Comparison of ENCODE assay signal across 8 mouse cellular contexts in the genomic region with DNA sequence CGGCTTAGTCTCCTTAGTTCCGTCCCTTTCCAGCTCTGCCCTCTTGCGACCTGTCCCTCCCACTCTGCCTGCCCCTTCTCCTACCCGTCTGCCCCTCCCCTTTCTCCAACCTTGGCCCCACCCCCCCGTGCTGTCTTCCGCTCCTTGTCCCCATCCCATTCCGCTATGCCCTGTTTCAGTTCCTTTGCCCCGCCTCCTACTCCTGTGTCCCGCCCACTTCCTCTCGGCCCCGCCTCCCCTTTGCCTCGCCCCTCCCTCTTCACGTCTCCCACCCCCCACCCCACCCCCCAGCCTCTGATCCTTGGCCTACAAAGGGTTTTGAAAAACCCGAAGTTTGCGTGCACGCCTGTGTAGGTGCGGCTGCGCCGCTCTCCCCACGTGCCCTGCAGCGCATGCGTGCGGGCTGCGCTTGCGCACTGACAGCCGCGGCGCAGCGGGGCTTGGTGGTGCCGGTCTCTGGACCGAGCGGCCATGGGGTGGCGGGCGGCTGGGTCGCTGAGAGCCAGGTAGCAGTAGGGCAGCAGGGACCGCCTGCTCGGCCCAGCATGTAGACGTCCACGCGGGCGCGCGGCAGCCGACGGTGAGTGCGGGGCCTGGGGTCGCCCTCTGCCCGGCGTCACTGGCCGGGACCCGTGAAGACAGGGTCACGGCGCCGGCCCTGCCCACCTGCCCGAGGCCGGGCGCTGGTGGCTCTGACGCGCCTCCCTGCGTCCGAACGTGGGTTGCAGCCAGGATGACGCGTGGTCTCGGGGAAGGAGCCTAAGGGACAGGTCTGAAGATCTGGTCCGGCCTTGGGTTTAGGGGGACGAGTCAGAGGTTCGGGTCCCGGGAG. TPM values are rescaled to one million over a fixed set of nuclear protein-coding genes. Genes with fewer than 3 reads are reported as not detected.
A peak's percentile ranks its signal among the peaks of the same experiment; 100 is the strongest.
DNase-seq lines count a peak whose midpoint lies in the region; ATAC-seq and TF ChIP-seq lines count a peak whose summit lies in the region.

No protein-coding gene starts in this region.

- under 1% methylated on average over 69 of the region's 69 CpGs for WGBS in forebrain, embryonic 12.5 days
- under 1% methylated on average over 69 of the region's 69 CpGs for WGBS in heart, postnatal 0 days
- under 1% methylated on average over 69 of the region's 69 CpGs for WGBS in liver, embryonic 16.5 days (ENCODE audit: insufficient replicate concordance)
- under 1% methylated on average over 68 of the region's 69 CpGs for WGBS in neural tube, embryonic 13.5 days

- peak overlapping the region; percentile 93 for H3K4me3 ChIP-seq in E14TG2a.4 (replicated peaks; ENCODE audit: low read length)
- H3K4me3 ChIP-seq in forebrain, embryonic 12.5 days (replicated peaks), result peak overlapping the region; percentile 87
- peak overlapping the region; percentile 68 for H3K4me3 ChIP-seq in heart, postnatal 0 days (ENCODE audit: low read depth, low read length)
- H3K4me3 ChIP-seq in liver, embryonic 16.5 days (ENCODE audit: low read depth, low read length), result peak overlapping the region; percentile 75
- H3K4me3 ChIP-seq in neural tube, embryonic 13.5 days, result peak overlapping the region; percentile 90
- peak overlapping the region; percentile 84 for H3K4me3 ChIP-seq in testis, adult 2 months (ENCODE audit: control insufficient read depth, low read depth, low read length)

- H3K9ac ChIP-seq in forebrain, embryonic 12.5 days, result peak overlapping the region; percentile 77
- H3K9ac ChIP-seq in heart, postnatal 0 days (replicated peaks; ENCODE audit: low read depth, low read length), result peak overlapping the region; percentile 68
- H3K9ac ChIP-seq in liver, embryonic 16.5 days (ENCODE audit: low read depth, low read length), result peak overlapping the region; percentile 78
- peak overlapping the region; percentile 90 for H3K9ac ChIP-seq in neural tube, embryonic 13.5 days

- peaks cover 70% of the 10 kb centered on the region for H3K4me1 ChIP-seq in E14TG2a.4 (replicated peaks; ENCODE audit: low read depth, low read length)
- peaks cover 40% of the 10 kb centered on the region for H3K4me1 ChIP-seq in forebrain, embryonic 12.5 days
- peaks cover 39% of the 10 kb centered on the region for H3K4me1 ChIP-seq in heart, postnatal 0 days (ENCODE audit: control insufficient read depth, insufficient read depth)
- H3K4me1 ChIP-seq in liver, embryonic 16.5 days (ENCODE audit: control insufficient read depth, low read depth, low read length), result peaks cover 64% of the 10 kb centered on the region
- peaks cover 43% of the 10 kb centered on the region for H3K4me1 ChIP-seq in neural tube, embryonic 13.5 days (replicated peaks)
- peaks cover 18% of the 10 kb centered on the region for H3K4me1 ChIP-seq in testis, adult 2 months (ENCODE audit: control insufficient read depth, insufficient read depth, low read length)

- TF ChIP-seq EP300 in heart, postnatal 0 days (IDR thresholded peaks at IDR 0.05; ENCODE audit: low read depth), result no peak

- peak; percentile 95 for DNase-seq in c-Kit-positive CD71-positive TER-119-positive erythroid progenitor cells, embryonic 14.5 days (ENCODE audit: low spot score)
- peak; percentile 99 for DNase-seq in heart, postnatal 0 days (ENCODE audit: low spot score)
- DNase-seq in kidney, postnatal 4 days, result peak; percentile 98

- H3K27me3 ChIP-seq in E14TG2a.4 (ENCODE audit: insufficient read depth, low read length), result no peaks in the 10 kb centered on the region
- no peaks in the 10 kb centered on the region for H3K27me3 ChIP-seq in forebrain, embryonic 12.5 days
- no peaks in the 10 kb centered on the region for H3K27me3 ChIP-seq in heart, postnatal 0 days (ENCODE audit: control insufficient read depth, insufficient read depth, low read length)
- no peaks in the 10 kb centered on the region for H3K27me3 ChIP-seq in liver, embryonic 16.5 days (ENCODE audit: control insufficient read depth, insufficient read depth, low read depth, low read length)
- no peaks in the 10 kb centered on the region for H3K27me3 ChIP-seq in neural tube, embryonic 13.5 days
- H3K27me3 ChIP-seq in testis, adult 2 months (ENCODE audit: control insufficient read depth, insufficient read depth, low read length), result no peaks in the 10 kb centered on the region

- no peaks in the 10 kb centered on the region for H3K9me3 ChIP-seq in E14TG2a.4 (ENCODE audit: low read length)
- no peaks in the 10 kb centered on the region for H3K9me3 ChIP-seq in forebrain, embryonic 12.5 days
- H3K9me3 ChIP-seq in heart, postnatal 0 days (replicated peaks; ENCODE audit: control insufficient read depth, low read length), result no peaks in the 10 kb centered on the region
- H3K9me3 ChIP-seq in liver, embryonic 16.5 days (replicated peaks; ENCODE audit: control insufficient read depth, low read length), result no peaks in the 10 kb centered on the region
- H3K9me3 ChIP-seq in neural tube, embryonic 13.5 days, result no peaks in the 10 kb centered on the region

- TF ChIP-seq CTCF in E14TG2a.4 (conservative IDR thresholded peaks at IDR 0.05; ENCODE audit: low read length), result no peak
- TF ChIP-seq CTCF in heart, postnatal 0 days (IDR thresholded peaks at IDR 0.05; ENCODE audit: low read depth), result peak; percentile 40
- peak; percentile 32; the same call in 1 of the 2 replicates for TF ChIP-seq CTCF in testis, adult 2 months (IDR thresholded peaks at IDR 0.05; ENCODE audit: control insufficient read depth, insufficient read depth, insufficient replicate concordance, low read depth, low read length)

- ATAC-seq in forebrain, embryonic 12.5 days (ENCODE audit: low FRiP score), result peak; percentile 96
- ATAC-seq in heart, postnatal 0 days (ENCODE audit: insufficient read depth, low read depth), result peak; percentile 89
- ATAC-seq in liver, embryonic 16.5 days (ENCODE audit: low read depth), result peak; percentile 94
- ATAC-seq in neural tube, embryonic 13.5 days (ENCODE audit: low read depth), result peak; percentile 96

- H3K4me2 ChIP-seq in forebrain, embryonic 12.5 days, result peak overlapping the region; percentile 77
- peak overlapping the region; percentile 90 for H3K4me2 ChIP-seq in heart, postnatal 0 days (ENCODE audit: low read depth, low read length)
- H3K4me2 ChIP-seq in liver, embryonic 16.5 days (ENCODE audit: low read depth, low read length), result peak overlapping the region; percentile 98
- peak overlapping the region; percentile 90 for H3K4me2 ChIP-seq in neural tube, embryonic 13.5 days

- TF ChIP-seq POLR2A in testis, adult 2 months (IDR thresholded peaks at IDR 0.05; ENCODE audit: control insufficient read depth, low read depth, low read length), result peak; percentile 79

- peaks cover 45% of the 10 kb centered on the region for H3K36me3 ChIP-seq in E14TG2a.4 (ENCODE audit: insufficient read depth, low read length)
- peaks cover 25% of the 10 kb centered on the region for H3K36me3 ChIP-seq in forebrain, embryonic 12.5 days (replicated peaks)
- H3K36me3 ChIP-seq in heart, postnatal 0 days (replicated peaks; ENCODE audit: control insufficient read depth, insufficient read depth, low read length), result peaks cover 16% of the 10 kb centered on the region
- peaks cover 8% of the 10 kb centered on the region for H3K36me3 ChIP-seq in liver, embryonic 16.5 days (ENCODE audit: control insufficient read depth, insufficient read depth)
- H3K36me3 ChIP-seq in neural tube, embryonic 13.5 days, result peaks cover 30% of the 10 kb centered on the region
- no peaks in the 10 kb centered on the region for H3K36me3 ChIP-seq in testis, adult 2 months (ENCODE audit: control insufficient read depth, insufficient read depth, low read length)

- peak overlapping the region; percentile 91 for H3K27ac ChIP-seq in forebrain, embryonic 12.5 days
- peak overlapping the region; percentile 94 for H3K27ac ChIP-seq in heart, postnatal 0 days (ENCODE audit: low read depth)
- H3K27ac ChIP-seq in liver, embryonic 16.5 days (ENCODE audit: low read length), result peak overlapping the region; percentile 83
- peak overlapping the region; percentile 93 for H3K27ac ChIP-seq in neural tube, embryonic 13.5 days (replicated peaks)
- H3K27ac ChIP-seq in testis, adult 2 months (ENCODE audit: control insufficient read depth, insufficient read depth, low read depth, low read length), result peak overlapping the region; percentile 80

RNA-seq across cellular contexts. Expression of a gene that starts 1.4 kb away (rescaled TPM):
- polyA plus RNA-seq in forebrain, embryonic 12.5 days (2016; fragmentation: Nextera tagmentation; extraction: Ambion mirVana), result 93.5 and 101 TPM in 2 replicates
- 48.0 and 52.7 TPM in 2 replicates for total RNA-seq in heart, postnatal 0 days (2014; rRNA removed; ENCODE audit: low replicate concordance)
- polyA plus RNA-seq in heart, postnatal 0 days (2015; fragmentation: Nextera tagmentation; extraction: Ambion mirVana), result 36.0 and 37.4 TPM in 2 replicates
- polyA plus RNA-seq in liver, embryonic 16.5 days (2015; fragmentation: Nextera tagmentation; extraction: Ambion mirVana), result 42.9 and 45.3 TPM in 2 replicates
- 77.5 and 91.5 TPM in 2 replicates for polyA plus RNA-seq in neural tube, embryonic 13.5 days (2015; fragmentation: Nextera tagmentation; extraction: Ambion mirVana)
- 43.1 and 48.9 TPM in 2 replicates for polyA plus RNA-seq in testis, adult 2 months (2012; rRNA removed)

RNA-seq across cellular contexts. Expression of a gene that starts 37.6 kb away (rescaled TPM):
- 12.9 and 14.1 TPM in 2 replicates for polyA plus RNA-seq in forebrain, embryonic 12.5 days (2016; fragmentation: Nextera tagmentation; extraction: Ambion mirVana)
- total RNA-seq in heart, postnatal 0 days (2014; rRNA removed; ENCODE audit: low replicate concordance), result 11.8 and 14.4 TPM in 2 replicates
- 3.6 and 4.4 TPM in 2 replicates for polyA plus RNA-seq in heart, postnatal 0 days (2015; fragmentation: Nextera tagmentation; extraction: Ambion mirVana)
- polyA plus RNA-seq in liver, embryonic 16.5 days (2015; fragmentation: Nextera tagmentation; extraction: Ambion mirVana), result 5.6 and 6.4 TPM in 2 replicates
- 14.6 and 15.9 TPM in 2 replicates for polyA plus RNA-seq in neural tube, embryonic 13.5 days (2015; fragmentation: Nextera tagmentation; extraction: Ambion mirVana)
- polyA plus RNA-seq in testis, adult 2 months (2012; rRNA removed), result 3.2 and 3.5 TPM in 2 replicates

Comparison
In these comparisons a context has a peak if more than half of its experiments do, and no peak if none do; other contexts are left out.
1. Peak in every context shown above with its lines: DNase-seq, ATAC-seq, H3K4me3 ChIP-seq and H3K27ac ChIP-seq.